Mouse (Mus musculus) erythroblast, embryonic 14.5 days (primary cell): Measurements from ENCODE around the gene Amn.

Experiments used
- GATA1 ChIP-seq: IDR thresholded peaks from 2 replicates; pipeline ENCODE4 v1.6.1; 2012; ENCODE audit warnings: low read length, inconsistent platforms, mixed read lengths
- TAL1 ChIP-seq: IDR thresholded peaks from 3 replicates; pipeline ENCODE4 v1.6.1; 2012; ENCODE audit warnings: low read length, inconsistent platforms, mixed read lengths

DNA sequence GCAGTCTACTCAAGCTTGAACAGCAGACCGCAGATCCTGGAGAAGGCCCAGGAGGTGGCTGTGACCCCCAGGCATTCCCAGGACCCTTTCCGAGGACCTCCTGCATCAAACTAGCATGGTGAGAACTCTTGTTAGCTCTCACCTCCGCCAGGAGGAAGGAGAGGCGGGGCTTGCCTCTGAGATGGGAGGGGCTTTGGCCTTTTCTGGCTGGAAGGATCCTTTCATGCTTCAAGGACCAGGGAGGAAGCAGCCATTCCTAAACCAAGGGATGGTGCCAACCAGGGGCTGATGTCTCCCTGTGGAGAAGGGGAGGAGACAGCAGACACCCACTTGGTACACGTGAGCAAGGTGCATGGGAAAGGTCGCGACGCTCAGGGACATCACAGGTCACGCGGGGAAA is 13.6 kb downstream of the Amn start:
- no peak for TF ChIP-seq GATA1
- no peak for TF ChIP-seq TAL1
